Mouse (Mus musculus) ES-E14 (cell line): ENCODE results near the gene Plch2.

Experiments
- CHD2 ChIP-seq: IDR thresholded peaks from 2 replicates; pipeline ENCODE4 v1.6.1; 2014; ENCODE audit warnings: mild to moderate bottlenecking, low read depth, low read length, inconsistent platforms
- HCFC1 ChIP-seq: IDR thresholded peaks from 2 replicates; pipeline ENCODE4 v1.6.1; 2012; ENCODE audit warnings: low read length, inconsistent platforms, borderline replicate concordance; ENCODE audit not compliant: insufficient read depth
- ZC3H11A ChIP-seq: IDR thresholded peaks from 2 replicates; pipeline ENCODE4 v1.6.1; 2012; ENCODE audit warnings: low read depth, mild to moderate bottlenecking, inconsistent platforms, low read length, borderline replicate concordance

GRCm38 (mm10) chr4:155024170-155025010 is 32.2 kb downstream of the Plch2 start:
- TF ChIP-seq CHD2 (no peak), ZC3H11A (no peak), HCFC1 (no peak)
